Mouse (Mus musculus) heart, adult 2 months (tissue): ENCODE data around the gene Lrwd1.

ENCODE experiments used
- CTCF ChIP-seq: fragments of 200-600 bp; IDR thresholded peaks from 2 replicates; pipeline ENCODE4 v1.8.1; 2022; ENCODE audit warnings: antibody characterized with exemption, mild to moderate bottlenecking, moderate library complexity
- EP300 ChIP-seq: fragments of 200-500 bp; IDR thresholded peaks from 2 replicates; pipeline ENCODE4 v1.6.1; 2011; ENCODE audit warnings: low read depth, low read length, control low read depth; ENCODE audit not compliant: insufficient read depth
- POLR2A ChIP-seq: fragments of 200-500 bp; IDR thresholded peaks from 2 replicates; pipeline ENCODE4 v1.6.1; 2011; ENCODE audit warnings: mild to moderate bottlenecking, low read depth, low read length, control low read depth; ENCODE audit not compliant: insufficient read depth

- no peak for TF ChIP-seq POLR2A
- no peak for TF ChIP-seq CTCF
- no peak for TF ChIP-seq EP300
Measured at GRCm38 (mm10) chr5:136179594-136179993, 43.7 kb upstream of the Lrwd1 start.
